Mouse (Mus musculus): ENCODE measurements around the gene Chp2. TPM values are rescaled to one million over a fixed set of nuclear protein-coding genes. Genes with fewer than 3 reads are reported as not detected.

Gene Chp2
- 5.5 and 5.7 TPM in 2 replicates for polyA plus RNA-seq (2012; rRNA removed)

DNA sequence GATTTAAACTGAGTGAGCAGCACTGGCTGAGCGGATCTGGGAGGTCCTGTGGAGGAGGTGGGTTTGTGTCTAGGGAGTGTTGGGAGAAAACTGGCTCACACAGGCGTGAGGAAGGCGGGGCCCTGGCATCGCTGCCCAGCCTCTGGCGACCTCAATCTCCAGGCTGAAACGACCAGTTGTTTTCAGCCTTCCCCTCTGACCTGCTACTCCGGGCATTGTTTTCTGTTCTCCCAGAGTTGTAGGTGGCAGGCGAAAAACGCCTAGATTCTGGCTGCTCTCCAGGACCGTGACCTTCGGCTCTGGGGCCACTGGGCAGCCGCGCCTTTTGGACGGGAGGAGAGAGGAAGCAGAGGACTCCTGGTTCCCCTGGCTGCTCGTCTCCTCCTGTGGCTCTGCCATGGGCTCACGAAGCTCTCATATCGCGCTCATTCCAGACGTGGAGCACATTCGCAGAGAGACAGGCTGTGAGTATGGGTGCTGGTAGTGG is at the start of gene Chp2:
Chp2 (plus strand) TSS at position 182 of the 487 bp plus-strand sequence.
- H3K4me3 ChIP-seq (ENCODE audit: control insufficient read depth, insufficient read depth, low read length) = no peak within 1 kb of the TSS
- no peaks in the 10 kb centered on the region for H3K27me3 ChIP-seq (ENCODE audit: control insufficient read depth, insufficient read depth, low read length)
- H3K27ac ChIP-seq (ENCODE audit: control insufficient read depth, insufficient read depth, low read length) = no peak within 1 kb of the TSS
- TF ChIP-seq CTCF (IDR thresholded peaks at IDR 0.05; ENCODE audit: borderline replicate concordance, control insufficient read depth, extremely low read depth, insufficient read depth, low read length, poor library complexity) (no peak), POLR2A (IDR thresholded peaks at IDR 0.05; ENCODE audit: control insufficient read depth, extremely low read depth, insufficient read depth, low read length, poor library complexity) (no peak)
- no peaks in the 10 kb centered on the region for H3K4me1 ChIP-seq (replicated peaks; ENCODE audit: control insufficient read depth, insufficient read depth, low read length)
- 30% methylated on average over 20 of the region's 20 CpGs for WGBS
- no peaks in the 10 kb centered on the region for H3K36me3 ChIP-seq (ENCODE audit: control insufficient read depth, insufficient read depth, low read length)
- DNase-seq = no peak

DNA sequence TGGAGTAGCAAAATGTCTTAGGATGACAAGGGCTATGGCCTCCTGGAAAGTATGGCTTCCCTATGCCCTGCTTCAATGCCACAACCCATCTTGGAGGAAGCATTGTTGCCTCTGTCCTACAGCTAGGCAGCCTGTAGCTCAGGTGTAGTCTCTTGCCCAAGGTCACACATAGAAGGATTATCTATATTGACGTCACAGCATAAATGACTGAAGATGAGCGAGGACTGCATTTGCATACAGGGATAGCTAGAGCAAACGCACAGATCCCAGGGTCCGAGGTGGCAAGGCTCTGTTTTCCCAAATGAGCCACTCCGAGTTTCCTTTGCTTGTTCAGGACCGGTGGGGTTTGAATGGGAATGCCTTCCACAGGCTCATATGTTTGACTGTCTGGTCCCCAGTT is 48.6 kb upstream of the Chp2 start:
- no peaks in the 10 kb centered on the region for H3K4me1 ChIP-seq (replicated peaks; ENCODE audit: control insufficient read depth, insufficient read depth, low read length)
- DNase-seq = no peak
- H3K36me3 ChIP-seq (ENCODE audit: control insufficient read depth, insufficient read depth, low read length) = peaks cover 36% of the 10 kb centered on the region
- TF ChIP-seq CTCF (IDR thresholded peaks at IDR 0.05; ENCODE audit: borderline replicate concordance, control insufficient read depth, extremely low read depth, insufficient read depth, low read length, poor library complexity) (no peak), POLR2A (IDR thresholded peaks at IDR 0.05; ENCODE audit: control insufficient read depth, extremely low read depth, insufficient read depth, low read length, poor library complexity) (no peak)
- H3K4me3 ChIP-seq (ENCODE audit: control insufficient read depth, insufficient read depth, low read length) = no peak overlapping the region
- WGBS = 97% methylated on average over 6 of the region's 6 CpGs
- no peak overlapping the region for H3K27ac ChIP-seq (ENCODE audit: control insufficient read depth, insufficient read depth, low read length)
- H3K27me3 ChIP-seq (ENCODE audit: control insufficient read depth, insufficient read depth, low read length) = no peaks in the 10 kb centered on the region

DNA sequence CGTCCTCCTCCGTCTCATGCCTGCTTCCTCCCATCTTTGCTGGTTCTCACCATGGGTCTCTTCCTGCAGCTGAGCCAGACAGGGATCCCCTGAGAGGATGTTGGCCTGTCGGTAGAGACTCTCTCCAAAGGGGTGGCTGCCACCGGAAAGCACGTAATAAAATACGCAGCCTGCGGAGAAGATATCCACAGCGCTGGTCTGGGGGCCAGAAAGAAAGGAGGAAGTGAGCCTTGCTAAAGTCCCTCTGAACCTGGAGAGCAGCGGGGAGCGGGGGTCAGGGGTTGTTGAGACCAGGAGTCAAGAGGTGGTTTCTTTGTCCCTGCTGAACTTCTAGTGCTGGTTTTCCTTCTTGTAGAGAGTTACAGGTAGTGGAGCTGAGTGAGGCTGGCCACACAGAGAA is 47.7 kb upstream of the Chp2 start:
- DNase-seq = no peak
- peaks cover 30% of the 10 kb centered on the region for H3K36me3 ChIP-seq (ENCODE audit: control insufficient read depth, insufficient read depth, low read length)
- no peaks in the 10 kb centered on the region for H3K4me1 ChIP-seq (replicated peaks; ENCODE audit: control insufficient read depth, insufficient read depth, low read length)
- no peak for TF ChIP-seq POLR2A (IDR thresholded peaks at IDR 0.05; ENCODE audit: control insufficient read depth, extremely low read depth, insufficient read depth, low read length, poor library complexity)
- TF ChIP-seq CTCF (IDR thresholded peaks at IDR 0.05; ENCODE audit: borderline replicate concordance, control insufficient read depth, extremely low read depth, insufficient read depth, low read length, poor library complexity) = no peak
- H3K27me3 ChIP-seq (ENCODE audit: control insufficient read depth, insufficient read depth, low read length) = no peaks in the 10 kb centered on the region
- WGBS = 64% methylated on average over 10 of the region's 10 CpGs
- no peak overlapping the region for H3K4me3 ChIP-seq (ENCODE audit: control insufficient read depth, insufficient read depth, low read length)
- no peak overlapping the region for H3K27ac ChIP-seq (ENCODE audit: control insufficient read depth, insufficient read depth, low read length)

DNA sequence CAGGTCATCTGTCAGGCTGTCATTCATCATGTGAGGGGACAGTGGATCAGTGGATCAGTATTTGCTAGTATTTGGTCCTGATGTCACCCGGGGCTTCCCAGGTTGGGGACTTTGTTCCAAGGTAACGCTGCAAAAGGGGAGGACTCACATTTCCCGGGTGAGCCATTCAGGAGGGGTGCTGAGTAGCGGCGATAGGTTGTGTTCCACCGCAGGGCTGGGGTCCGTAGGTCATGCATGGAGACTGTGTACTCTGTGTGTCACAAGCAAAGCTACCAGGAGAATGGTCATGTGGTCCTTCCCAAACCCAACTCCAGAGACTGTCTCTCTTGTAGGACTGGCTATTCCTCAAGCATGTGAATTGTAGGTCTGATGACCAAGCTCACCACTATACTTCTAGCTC is 38.6 kb upstream of the Chp2 start:
- no peak for DNase-seq
- WGBS = 91% methylated on average over 7 of the region's 7 CpGs
- H3K36me3 ChIP-seq (ENCODE audit: control insufficient read depth, insufficient read depth, low read length) = no peaks in the 10 kb centered on the region
- H3K27me3 ChIP-seq (ENCODE audit: control insufficient read depth, insufficient read depth, low read length) = no peaks in the 10 kb centered on the region
- no peak overlapping the region for H3K27ac ChIP-seq (ENCODE audit: control insufficient read depth, insufficient read depth, low read length)
- TF ChIP-seq POLR2A (IDR thresholded peaks at IDR 0.05; ENCODE audit: control insufficient read depth, extremely low read depth, insufficient read depth, low read length, poor library complexity) = no peak
- no peak for TF ChIP-seq CTCF (IDR thresholded peaks at IDR 0.05; ENCODE audit: borderline replicate concordance, control insufficient read depth, extremely low read depth, insufficient read depth, low read length, poor library complexity)
- no peaks in the 10 kb centered on the region for H3K4me1 ChIP-seq (replicated peaks; ENCODE audit: control insufficient read depth, insufficient read depth, low read length)
- H3K4me3 ChIP-seq (ENCODE audit: control insufficient read depth, insufficient read depth, low read length) = no peak overlapping the region

DNA sequence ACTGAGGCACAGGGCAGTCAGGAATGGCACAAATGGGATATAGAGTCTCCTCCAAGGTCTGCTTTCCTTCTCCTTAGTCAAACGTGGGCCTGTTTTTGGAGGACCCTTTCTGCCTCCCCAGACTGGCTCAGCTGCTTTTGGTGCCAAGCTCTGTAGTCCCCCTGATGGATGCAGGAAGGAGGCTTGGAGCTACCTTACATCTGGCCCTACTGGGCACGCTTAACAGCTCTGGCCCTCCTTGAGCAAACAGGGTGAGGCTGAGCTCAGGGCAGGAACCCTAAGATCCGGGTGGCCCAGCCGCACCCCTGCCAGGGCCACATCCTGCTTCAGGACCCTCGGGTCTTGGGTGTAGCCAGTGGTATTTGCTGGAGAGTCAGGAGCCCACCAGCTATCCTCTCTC is 34.7 kb upstream of the Chp2 start:
- DNase-seq = no peak

DNA sequence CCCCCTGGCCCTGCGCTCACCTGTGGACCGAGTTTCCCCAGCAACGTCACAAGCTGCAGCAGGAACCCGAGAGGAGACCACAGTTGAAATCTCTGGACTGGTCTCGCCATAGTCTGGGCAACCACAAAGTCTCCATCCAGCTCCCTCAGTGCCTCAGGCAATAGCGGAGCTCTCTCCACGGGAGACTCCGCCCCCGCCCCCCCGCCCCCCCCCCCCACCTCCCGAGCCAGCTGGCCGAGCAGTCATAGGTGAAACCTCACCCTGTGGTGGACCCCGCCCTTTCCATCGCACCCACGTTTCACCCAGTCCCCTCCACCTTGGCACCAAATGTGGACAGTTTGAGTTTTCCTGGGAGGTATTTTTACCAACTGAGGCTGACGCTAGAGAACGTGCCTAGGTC is 33.3 kb upstream of the Chp2 start, which contains the start of gene Ern2:
Ern2 (minus strand) TSS at position 165 of the 400 bp plus-strand sequence.
- Histone ChIP-seq H3K36me3 (ENCODE audit: control insufficient read depth, insufficient read depth, low read length) (no peaks in the 10 kb centered on the region), H3K4me1 (replicated peaks; ENCODE audit: control insufficient read depth, insufficient read depth, low read length) (no peaks in the 10 kb centered on the region), H3K27ac (ENCODE audit: control insufficient read depth, insufficient read depth, low read length) (no peak within 1 kb of the TSS), H3K27me3 (ENCODE audit: control insufficient read depth, insufficient read depth, low read length) (no peaks in the 10 kb centered on the region), H3K4me3 (ENCODE audit: control insufficient read depth, insufficient read depth, low read length) (no peak within 1 kb of the TSS)
- WGBS = 14% methylated on average over 17 of the region's 17 CpGs
- no peak for DNase-seq
- TF ChIP-seq POLR2A (IDR thresholded peaks at IDR 0.05; ENCODE audit: control insufficient read depth, extremely low read depth, insufficient read depth, low read length, poor library complexity) (no peak), CTCF (IDR thresholded peaks at IDR 0.05; ENCODE audit: borderline replicate concordance, control insufficient read depth, extremely low read depth, insufficient read depth, low read length, poor library complexity) (no peak)

More for the DNA sequence above, 34.7 kb upstream of the Chp2 start:
- H3K4me1 ChIP-seq (replicated peaks; ENCODE audit: control insufficient read depth, insufficient read depth, low read length) = no peaks in the 10 kb centered on the region
- no peak overlapping the region for H3K27ac ChIP-seq (ENCODE audit: control insufficient read depth, insufficient read depth, low read length)
- no peak overlapping the region for H3K4me3 ChIP-seq (ENCODE audit: control insufficient read depth, insufficient read depth, low read length)
- H3K27me3 ChIP-seq (ENCODE audit: control insufficient read depth, insufficient read depth, low read length) = no peaks in the 10 kb centered on the region
- 67% methylated on average over 5 of the region's 5 CpGs for WGBS
- TF ChIP-seq CTCF (IDR thresholded peaks at IDR 0.05; ENCODE audit: borderline replicate concordance, control insufficient read depth, extremely low read depth, insufficient read depth, low read length, poor library complexity) = no peak
- no peak for TF ChIP-seq POLR2A (IDR thresholded peaks at IDR 0.05; ENCODE audit: control insufficient read depth, extremely low read depth, insufficient read depth, low read length, poor library complexity)
- no peaks in the 10 kb centered on the region for H3K36me3 ChIP-seq (ENCODE audit: control insufficient read depth, insufficient read depth, low read length)

DNA sequence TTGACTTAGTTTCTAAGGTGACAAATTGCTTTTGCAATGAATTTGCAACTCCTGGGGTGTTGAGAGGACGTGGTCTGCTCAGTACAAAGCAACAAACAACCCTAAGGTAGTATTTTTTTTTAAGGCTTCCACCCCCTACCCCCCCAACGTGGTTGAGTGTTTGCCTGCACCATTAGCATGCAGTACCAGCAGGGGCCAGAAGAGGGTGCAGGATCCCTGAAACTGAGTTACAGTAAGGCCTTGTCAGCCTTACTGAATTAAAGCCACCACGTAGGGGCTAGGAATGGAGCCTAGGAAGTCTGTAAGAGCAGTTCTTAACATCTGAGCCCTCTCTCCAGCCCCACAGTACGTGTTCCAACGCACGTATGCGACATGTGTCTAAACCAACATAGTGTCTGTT is 29.8 kb upstream of the Chp2 start:
- Histone ChIP-seq H3K4me3 (ENCODE audit: control insufficient read depth, insufficient read depth, low read length) (no peak overlapping the region), H3K27me3 (ENCODE audit: control insufficient read depth, insufficient read depth, low read length) (no peaks in the 10 kb centered on the region), H3K36me3 (ENCODE audit: control insufficient read depth, insufficient read depth, low read length) (no peaks in the 10 kb centered on the region), H3K4me1 (replicated peaks; ENCODE audit: control insufficient read depth, insufficient read depth, low read length) (no peaks in the 10 kb centered on the region), H3K27ac (ENCODE audit: control insufficient read depth, insufficient read depth, low read length) (no peak overlapping the region)
- TF ChIP-seq CTCF (IDR thresholded peaks at IDR 0.05; ENCODE audit: borderline replicate concordance, control insufficient read depth, extremely low read depth, insufficient read depth, low read length, poor library complexity) = peak; percentile 57; the same call in 1 of the 2 replicates
- TF ChIP-seq POLR2A (IDR thresholded peaks at IDR 0.05; ENCODE audit: control insufficient read depth, extremely low read depth, insufficient read depth, low read length, poor library complexity) = no peak
- peak; percentile 55 for DNase-seq
- 53% methylated on average over 7 of the region's 7 CpGs for WGBS

All from thymus, adult 2 months (tissue).